Mouse (Mus musculus) thymus, adult 2 months (tissue): Measurements from ENCODE around the gene Cop1. TPM values are rescaled to one million over a fixed set of nuclear protein-coding genes. Genes with fewer than 3 reads are reported as not detected.

ENCODE experiments used
- DNase-seq: peaks from one replicate; pipeline ENCODE4 v3.0.0; 2021
- H3K27ac ChIP-seq: fragments of 200-500 bp; 2 replicates; pipeline ENCODE4 v1.5.1; 2012; ENCODE audit warnings: low read length, control low read depth; ENCODE audit not compliant: control insufficient read depth, insufficient read depth
- H3K27me3 ChIP-seq: fragments of 200-500 bp; 2 replicates; pipeline ENCODE4 v1.6.1; 2012; ENCODE audit warnings: mild to moderate bottlenecking, low read length, moderate library complexity, mixed read lengths; ENCODE audit not compliant: control insufficient read depth, insufficient read depth
- H3K36me3 ChIP-seq: fragments of 200-500 bp; 2 replicates; pipeline ENCODE4 v1.6.1; 2012; ENCODE audit warnings: mild to moderate bottlenecking, low read length, moderate library complexity; ENCODE audit not compliant: control insufficient read depth, insufficient read depth
- H3K4me1 ChIP-seq: fragments of 200-500 bp; replicated peaks from 2 replicates; pipeline ENCODE4 v1.6.1; 2012; ENCODE audit warnings: low read length; ENCODE audit not compliant: control insufficient read depth, insufficient read depth
- H3K4me3 ChIP-seq: fragments of 200-500 bp; 2 replicates; pipeline ENCODE4 v1.5.1; 2012; ENCODE audit warnings: mild to moderate bottlenecking, low read length, control low read depth, moderate library complexity; ENCODE audit not compliant: control insufficient read depth, insufficient read depth
- CTCF ChIP-seq: fragments of 200-500 bp; IDR thresholded peaks from 2 replicates; pipeline ENCODE4 v1.5.1; 2012; ENCODE audit warnings: mild to moderate bottlenecking, control low read depth, low read length, moderate library complexity, borderline replicate concordance; ENCODE audit not compliant: control insufficient read depth, poor library complexity, insufficient read depth; ENCODE audit errors: extremely low read depth
- POLR2A ChIP-seq: fragments of 200-500 bp; IDR thresholded peaks from 2 replicates; pipeline ENCODE4 v1.6.1; 2012; ENCODE audit warnings: mild to moderate bottlenecking, low read length, control low read depth, moderate library complexity; ENCODE audit not compliant: control insufficient read depth, poor library complexity, insufficient read depth; ENCODE audit errors: extremely low read depth
- WGBS: fragments of 180-500 bp; shearing (Covaris S2); methylation state at CpG from one replicate; pipeline ENCODE4 v1.1.7; 2018; 5-methylcytosine and 5-hydroxymethylcytosine counted together
- polyA plus RNA-seq: library from polyadenylated mRNA; depleted of rRNA; stranded (reverse); fragments of >200 nt; gene quantifications from 2 replicates; pipeline ENCODE4 v1.2.3, GENCODE M21; 2012

Gene Cop1
- polyA plus RNA-seq, 1 experiment: 58.6 TPM

GRCm38 (mm10) chr1:159281861-159282260 is 49.7 kb downstream of the Cop1 start:
- Histone ChIP-seq H3K4me3 (no peak overlapping the region), H3K27me3 (no peaks in the 10 kb centered on the region), H3K27ac (no peak overlapping the region), H3K36me3 (peaks cover 9% of the 10 kb centered on the region), H3K4me1 (no peaks in the 10 kb centered on the region)
- DNase-seq: no peak
- TF ChIP-seq CTCF (no peak), POLR2A (no peak)
- 97% methylated on average over 1 of the region's 1 CpGs for WGBS

GRCm38 (mm10) chr1:159286833-159287232 is 54.7 kb downstream of the Cop1 start:
- 86% methylated on average over 1 of the region's 1 CpGs for WGBS
- peak; percentile 13 for DNase-seq

GRCm38 (mm10) chr1:159290219-159290618 is 58.1 kb downstream of the Cop1 start:
- peaks cover 15% of the 10 kb centered on the region for H3K36me3 ChIP-seq
- TF ChIP-seq POLR2A: no peak
- no peak for TF ChIP-seq CTCF
- H3K4me3 ChIP-seq: no peak overlapping the region
- no peaks in the 10 kb centered on the region for H3K27me3 ChIP-seq
- no peak for DNase-seq
- H3K4me1 ChIP-seq: no peaks in the 10 kb centered on the region
- no peak overlapping the region for H3K27ac ChIP-seq

More at GRCm38 (mm10) chr1:159286833-159287232, 54.7 kb downstream of the Cop1 start:
- H3K4me3 ChIP-seq: no peak overlapping the region
- TF ChIP-seq CTCF: no peak
- H3K27me3 ChIP-seq: no peaks in the 10 kb centered on the region
- H3K36me3 ChIP-seq: peaks cover 7% of the 10 kb centered on the region; the same call in 1 of the 2 replicates
- H3K4me1 ChIP-seq: no peaks in the 10 kb centered on the region
- H3K27ac ChIP-seq: no peak overlapping the region

- Histone ChIP-seq H3K4me1 (no peaks in the 10 kb centered on the region), H3K27ac (no peak overlapping the region), H3K36me3 (peaks cover 15% of the 10 kb centered on the region), H3K27me3 (no peaks in the 10 kb centered on the region), H3K4me3 (no peak overlapping the region)
- no peak for TF ChIP-seq POLR2A
- no peak for TF ChIP-seq CTCF
- no peak for DNase-seq
- 90% methylated on average over 2 of the region's 2 CpGs for whole genome bisulfite sequencing
Observed at GRCm38 (mm10) chr1:159290859-159291258, 58.7 kb downstream of the Cop1 start.

- H3K4me3 ChIP-seq: no peak overlapping the region
- no peak for DNase-seq
- no peaks in the 10 kb centered on the region for H3K4me1 ChIP-seq
- H3K27me3 ChIP-seq: no peaks in the 10 kb centered on the region
- H3K27ac ChIP-seq: no peak overlapping the region
- H3K36me3 ChIP-seq: 0 out of 2 replicates have a peak, but pooled peaks cover 3% of the 10 kb centered on the region
- TF ChIP-seq POLR2A (no peak), CTCF (no peak)
- 96% methylated on average over 7 of the region's 7 CpGs for WGBS
Observed at GRCm38 (mm10) chr1:159301418-159302082, 69.4 kb downstream of the Cop1 start.

- H3K4me1 ChIP-seq: no peaks in the 10 kb centered on the region
- H3K27me3 ChIP-seq: no peaks in the 10 kb centered on the region
- WGBS: 90% methylated on average over 2 of the region's 2 CpGs
- H3K27ac ChIP-seq: no peak overlapping the region
- TF ChIP-seq CTCF: no peak
- TF ChIP-seq POLR2A: no peak
- DNase-seq: no peak
- H3K36me3 ChIP-seq: peaks cover 12% of the 10 kb centered on the region
- no peak overlapping the region for H3K4me3 ChIP-seq
Observed at GRCm38 (mm10) chr1:159313625-159314024, 81.5 kb downstream of the Cop1 start.

GRCm38 (mm10) chr1:159322586-159322985 is 90.5 kb downstream of the Cop1 start:
- TF ChIP-seq CTCF: no peak
- no peak for TF ChIP-seq POLR2A
- H3K27ac ChIP-seq: no peak overlapping the region
- no peaks in the 10 kb centered on the region for H3K27me3 ChIP-seq
- H3K36me3 ChIP-seq: peaks cover 11% of the 10 kb centered on the region
- H3K4me3 ChIP-seq: no peak overlapping the region
- 89% methylated on average over 1 of the region's 1 CpGs for WGBS
- no peak for DNase-seq
- H3K4me1 ChIP-seq: no peaks in the 10 kb centered on the region
